Mouse (Mus musculus) myocyte (in vitro differentiated cells): Measurements from ENCODE around the gene Tmem88.

Experiments
- E2F4 ChIP-seq: IDR thresholded peaks from one replicate; pipeline ENCODE4 v1.6.1; 2011; ENCODE audit warnings: mild to moderate bottlenecking, control low read depth, moderate library complexity; ENCODE audit not compliant: insufficient read depth
- MAX ChIP-seq: IDR thresholded peaks from one replicate; pipeline ENCODE4 v1.6.1; 2011; ENCODE audit warnings: low read depth, mild to moderate bottlenecking, control low read depth
- MYOD1 ChIP-seq, 3 experiments: IDR thresholded peaks; one replicate each; pipeline ENCODE4 v1.6.1; 2011; ENCODE audit warnings: control low read depth in 2 of 3, low read depth in 2 of 3, mild to moderate bottlenecking in 2 of 3, moderate library complexity in 1 of 3; ENCODE audit not compliant: insufficient read length in 2 of 3, control insufficient read depth in 1 of 3
- POLR2A ChIP-seq: IDR thresholded peaks from one replicate; pipeline ENCODE4 v1.6.1; 2011; ENCODE audit warnings: low read depth, mild to moderate bottlenecking, control low read depth, moderate library complexity; ENCODE audit not compliant: insufficient read length
- POLR2AphosphoS2 ChIP-seq: IDR thresholded peaks from one replicate; pipeline ENCODE4 v1.6.1; 2011; ENCODE audit warnings: low read depth, control low read depth; ENCODE audit not compliant: insufficient read length

GRCm38 (mm10) chr11:69401210-69401637, 3.2 kb upstream of the Tmem88 start:
- TF ChIP-seq POLR2A (peak; percentile 55), POLR2AphosphoS2 (peak; percentile 96), E2F4 (no peak), MAX (no peak), MYOD1 (IDR thresholded peaks at IDR 0.05; ENCODE audit: control insufficient read depth in 1 of 3, insufficient read length in 2 of 3, low read depth in 2 of 3) (peak in 1 of 3 experiments; percentile 9)
